Mouse (Mus musculus) ES-CJ7 (cell line): Measurements from ENCODE around the gene Dock1.

Experiments
- DNase-seq: peaks from one replicate; pipeline ENCODE4 v3.0.0; 2011; ENCODE audit warnings: low read depth, low spot score

Gene Dock1

DNA sequence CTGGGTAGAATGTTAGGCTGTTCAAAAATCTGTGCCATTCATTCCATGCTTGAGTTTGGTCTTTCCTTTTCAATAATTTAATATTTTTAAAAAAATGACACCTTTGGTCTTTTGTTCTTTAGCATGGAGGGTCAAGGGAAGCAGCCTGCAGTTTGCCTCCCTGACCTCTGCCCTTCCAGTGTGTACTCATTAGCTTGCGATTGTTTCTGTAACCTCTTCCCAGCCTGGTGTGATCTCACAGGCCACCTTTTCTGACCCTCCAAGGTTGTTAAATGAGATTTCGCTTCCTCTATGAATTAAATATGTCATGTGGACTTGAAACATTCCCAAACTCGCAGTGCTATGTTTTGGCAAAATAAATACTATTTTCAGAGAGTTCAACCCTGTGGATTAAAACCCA is 151.6 kb downstream of the Dock1 start:
- DNase-seq = no peak

GRCm38 (mm10) chr7:134823891-134824290 is 153.4 kb downstream of the Dock1 start:
- no peak for DNase-seq

DNA sequence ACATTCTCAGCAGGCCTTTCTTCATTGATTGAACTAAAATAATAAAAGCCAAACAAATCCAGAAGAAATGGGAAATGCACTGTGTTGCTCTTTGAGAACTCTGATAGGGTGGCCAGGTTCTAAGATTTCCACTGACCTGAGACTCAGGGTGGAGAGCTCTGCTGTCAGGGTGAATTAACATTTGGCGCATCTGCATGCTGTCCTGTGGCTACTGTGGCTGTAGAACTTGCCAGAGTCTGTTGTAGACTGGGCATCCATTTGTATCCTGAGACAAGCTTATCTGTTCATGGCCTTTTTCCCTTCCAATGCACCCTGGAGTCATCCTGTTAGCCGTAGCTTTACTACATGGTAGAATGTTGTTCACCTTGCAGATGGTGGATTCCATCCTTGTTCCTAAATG is 169.6 kb downstream of the Dock1 start:
- DNase-seq = no peak

- DNase-seq = no peak
These were observed 172.3 kb downstream of the Dock1 start for GRCm38 (mm10) chr7:134842751-134843150.

DNA sequence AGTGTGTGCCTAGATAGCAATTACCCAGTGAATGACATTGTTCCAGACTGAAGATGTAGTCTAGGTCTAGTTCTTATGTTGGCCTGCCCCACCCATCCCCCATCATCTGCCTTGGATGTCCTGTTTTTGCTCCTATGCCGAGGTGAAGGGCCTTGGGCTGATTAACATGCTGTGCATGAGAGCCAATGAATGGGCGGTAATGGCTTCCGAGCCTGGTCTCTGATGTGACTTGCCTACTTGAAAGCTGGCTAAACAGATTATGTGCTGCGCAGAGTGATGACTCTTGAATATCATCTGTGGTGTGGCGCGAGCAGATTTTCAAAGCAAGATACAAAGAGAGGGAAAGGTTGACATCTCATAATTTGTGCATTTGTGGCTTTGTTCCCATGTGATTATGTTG is 191.5 kb downstream of the Dock1 start:
- no peak for DNase-seq

DNA sequence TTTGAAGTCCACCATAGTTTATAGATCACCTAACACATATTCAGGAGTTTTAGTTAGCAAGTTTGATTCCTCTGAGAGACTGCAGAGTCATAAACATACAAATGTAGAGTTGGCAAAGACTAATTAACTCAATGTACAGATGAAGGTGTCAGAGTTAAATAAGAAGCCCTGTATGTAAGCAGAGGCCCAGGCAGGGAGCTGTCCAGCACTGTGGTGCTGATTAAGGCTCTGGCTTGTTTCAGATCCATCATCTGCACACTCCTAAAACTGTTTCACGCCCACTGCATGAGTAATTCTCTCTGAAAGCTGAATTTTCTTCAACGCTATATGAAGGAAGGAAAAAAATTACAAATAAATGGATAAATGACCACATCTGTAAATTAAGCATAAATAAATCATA is 193.7 kb downstream of the Dock1 start:
- peak; percentile 47 for DNase-seq

- peak; percentile 27 for DNase-seq
These were observed 202.1 kb downstream of the Dock1 start for GRCm38 (mm10) chr7:134872511-134872910.

DNA sequence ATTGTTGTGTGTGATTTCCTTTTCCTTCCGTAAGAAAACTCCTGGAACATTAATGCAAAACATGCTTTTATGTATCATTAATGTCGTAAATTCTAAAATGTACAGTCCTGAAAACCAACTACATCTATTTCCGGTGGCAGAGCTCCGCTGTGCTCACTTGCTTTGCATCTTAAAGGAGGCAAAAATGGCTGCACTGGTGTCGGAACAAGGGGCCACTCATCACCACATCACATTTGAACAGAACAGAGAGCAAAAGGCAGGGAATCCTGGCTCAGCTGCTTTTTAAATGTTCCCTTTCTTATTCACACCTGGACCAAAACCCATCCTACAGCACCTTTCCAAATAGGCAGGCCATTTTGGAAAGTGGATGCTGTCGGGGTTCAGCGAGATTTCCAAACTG is 202.5 kb downstream of the Dock1 start:
- DNase-seq = peak; percentile 35

DNA sequence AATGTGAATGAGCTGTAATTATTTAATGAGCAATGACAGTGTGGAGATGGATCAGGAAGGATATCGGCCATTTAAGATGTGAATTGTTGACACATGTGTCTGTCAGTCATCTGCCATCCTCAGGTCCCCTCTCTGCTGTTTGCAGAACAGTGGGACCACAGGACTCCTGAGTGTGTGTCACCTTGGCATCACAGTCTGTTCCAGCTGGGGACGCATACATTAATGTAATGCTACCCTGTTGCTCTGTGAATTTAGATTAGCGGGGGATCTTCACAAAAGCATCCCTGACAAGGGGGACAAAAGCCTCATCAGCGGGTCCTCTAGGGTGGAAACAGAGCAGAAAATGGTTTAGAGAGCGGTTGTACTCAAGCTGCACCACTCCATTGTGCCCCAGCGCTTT is 208.5 kb downstream of the Dock1 start:
- DNase-seq = no peak

DNA sequence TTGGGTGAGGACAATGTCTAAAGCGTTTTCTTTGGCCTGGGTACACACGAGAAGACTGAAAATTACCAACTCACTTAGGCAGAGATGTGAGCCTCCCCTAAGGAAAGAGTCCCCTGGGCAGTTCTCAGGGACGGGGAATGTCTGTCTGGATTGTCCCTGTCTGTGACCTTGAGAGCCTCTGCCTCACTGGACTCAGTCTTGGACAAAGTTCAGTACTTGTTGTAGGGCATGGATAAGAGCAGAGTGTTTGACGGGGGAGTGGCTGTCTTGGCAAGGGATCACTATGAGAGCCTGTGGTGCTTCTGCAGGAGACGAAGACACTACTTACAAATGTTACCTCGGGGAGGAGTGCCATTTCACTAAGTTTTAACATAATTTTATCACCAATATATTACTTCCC is 210.0 kb downstream of the Dock1 start:
- DNase-seq = peak; percentile 10

DNA sequence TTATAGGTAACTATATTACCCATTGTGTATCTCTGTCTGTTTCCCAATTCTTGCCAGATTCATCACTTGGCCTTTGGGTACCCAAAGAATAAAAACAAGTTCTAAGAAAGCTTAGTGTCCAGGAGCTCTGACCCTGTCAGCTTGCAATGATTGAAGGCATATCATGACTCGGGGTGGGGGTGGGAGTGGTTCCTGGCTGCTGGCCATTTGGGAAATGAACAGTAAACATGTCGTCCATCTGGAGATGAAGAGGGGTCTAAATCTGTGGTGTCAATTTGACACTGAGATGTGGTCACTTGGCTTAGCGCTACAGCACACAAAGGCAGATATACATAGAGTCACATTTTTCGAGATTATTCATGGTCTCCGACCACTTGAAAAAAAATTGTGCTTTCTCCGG is 213.1 kb downstream of the Dock1 start:
- no peak for DNase-seq

DNA sequence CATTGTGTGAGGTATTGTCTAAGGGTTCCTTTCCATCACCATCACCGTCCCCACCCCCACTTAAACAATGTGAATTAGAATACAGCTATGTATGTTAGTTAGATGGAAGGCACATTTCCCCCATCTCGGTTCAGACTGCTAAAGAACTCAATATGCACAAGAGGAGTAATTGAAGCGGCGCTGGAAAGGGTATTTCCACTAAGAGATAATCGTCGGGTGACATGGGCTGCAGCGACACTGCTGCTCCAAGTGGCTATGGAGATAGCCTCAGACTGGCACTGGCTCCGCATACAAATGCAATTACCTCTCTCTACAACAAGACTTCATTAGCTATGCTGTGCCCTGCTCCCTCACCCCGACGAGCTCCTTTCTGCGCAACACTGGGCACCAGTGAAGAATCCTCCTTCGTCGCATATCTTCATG is 222.0 kb downstream of the Dock1 start:
- DNase-seq = no peak

GRCm38 (mm10) chr7:134892972-134893371 is 222.5 kb downstream of the Dock1 start:
- DNase-seq = peak; percentile 44

DNA sequence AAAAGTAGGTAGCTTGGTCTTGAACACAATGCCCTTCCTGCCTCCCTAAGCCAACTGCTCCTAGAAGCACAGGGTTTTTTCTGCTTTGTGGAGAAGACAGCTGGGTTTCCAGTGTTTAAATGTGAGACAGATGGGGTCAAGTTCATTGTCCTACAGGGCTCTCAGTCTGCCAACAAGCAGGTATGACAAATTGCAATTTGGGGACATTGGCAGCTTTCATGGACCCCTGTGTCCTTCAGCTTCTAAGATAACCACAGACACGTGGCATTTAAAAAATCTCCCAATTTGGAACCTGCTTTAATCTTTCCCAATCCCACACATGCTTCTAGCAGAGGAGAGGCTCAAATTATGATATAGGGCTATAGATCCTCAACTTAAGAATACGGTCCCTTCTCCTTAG is 224.2 kb downstream of the Dock1 start:
- no peak for DNase-seq

GRCm38 (mm10) chr7:134899462-134899861 is 229.0 kb downstream of the Dock1 start:
- no peak for DNase-seq

DNA sequence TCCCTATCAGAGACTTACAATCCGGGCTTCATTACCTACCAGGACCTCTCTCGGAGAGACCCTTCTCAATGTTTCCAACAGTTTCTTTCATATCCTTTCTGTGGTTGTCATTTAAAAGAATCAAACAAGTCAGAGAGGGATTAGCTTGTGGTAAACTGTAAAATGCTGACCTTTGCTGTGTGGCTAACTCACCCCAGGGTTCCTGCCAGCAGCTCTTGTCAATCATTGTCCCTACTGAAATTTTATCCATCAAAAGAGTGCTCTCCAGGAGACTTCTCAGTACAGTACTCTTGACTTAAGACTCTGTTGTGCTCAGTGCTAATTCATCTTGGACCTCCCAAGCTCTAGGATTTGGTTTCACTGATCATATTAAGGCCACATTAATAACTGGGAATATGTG is 231.5 kb downstream of the Dock1 start:
- no peak for DNase-seq

DNA sequence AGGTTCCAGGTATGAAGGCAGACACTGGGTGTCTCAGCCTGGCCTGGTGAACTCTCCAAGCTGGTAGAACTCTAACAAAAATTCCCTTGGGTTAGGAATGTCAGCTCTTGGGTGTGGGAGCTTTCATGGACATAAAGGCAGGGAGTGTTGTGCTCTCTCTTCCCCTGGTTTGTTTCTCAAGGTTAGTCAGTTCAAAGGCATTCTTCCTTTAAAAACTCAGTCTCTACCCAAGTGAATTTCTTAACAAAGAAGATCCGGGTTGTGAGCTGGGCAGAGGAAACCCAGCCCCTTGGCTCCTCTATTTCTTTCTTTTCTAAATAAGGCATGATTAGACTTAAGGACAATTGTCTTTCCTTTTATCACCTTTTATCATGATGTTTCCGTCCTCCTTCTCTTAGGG is 261.4 kb downstream of the Dock1 start:
- DNase-seq = peak; percentile 77

GRCm38 (mm10) chr7:134937471-134937926 is 267.0 kb downstream of the Dock1 start:
- DNase-seq = peak; percentile 14

GRCm38 (mm10) chr7:134937927-134938609 is 267.6 kb downstream of the Dock1 start, which contains the start of gene Fam196a:
Gene Fam196a (minus strand): TSS chr7:134938430.
- DNase-seq = peak; percentile 71

- peak; percentile 27 for DNase-seq
These were observed 271.4 kb downstream of the Dock1 start for GRCm38 (mm10) chr7:134941891-134942290.

GRCm38 (mm10) chr7:134943063-134943462 is 272.6 kb downstream of the Dock1 start:
- no peak for DNase-seq

- no peak for DNase-seq
These were observed 273.2 kb downstream of the Dock1 start for GRCm38 (mm10) chr7:134943701-134944100.

GRCm38 (mm10) chr7:134945925-134946716 is 275.7 kb downstream of the Dock1 start:
- peak; percentile 41 for DNase-seq
